Mouse (Mus musculus) liver, adult 2 months (tissue): ENCODE data around the gene Nutf2. TPM values are rescaled to one million over a fixed set of nuclear protein-coding genes. Genes with fewer than 3 reads are reported as not detected.

Source experiments
- DNase-seq: peaks from one replicate; pipeline ENCODE4 v3.0.0-alpha.2; 2011; ENCODE audit warnings: low read depth, low spot score; ENCODE audit errors: extremely low read depth
- H3K27ac ChIP-seq: fragments of 200-500 bp; replicated peaks from 2 replicates; pipeline ENCODE4 v1.5.1; 2012; ENCODE audit warnings: low read depth, mild to moderate bottlenecking, control low read depth, inconsistent platforms, low read length; ENCODE audit not compliant: insufficient read depth
- H3K27me3 ChIP-seq: fragments of 200-500 bp; 2 replicates; pipeline ENCODE4 v1.6.1; 2012; ENCODE audit warnings: mild to moderate bottlenecking, moderate library complexity, low read length, inconsistent platforms; ENCODE audit not compliant: control insufficient read depth, insufficient read depth
- H3K36me3 ChIP-seq: fragments of 200-500 bp; 2 replicates; pipeline ENCODE4 v1.6.1; 2012; ENCODE audit warnings: low read length, inconsistent platforms; ENCODE audit not compliant: control insufficient read depth, insufficient read depth
- H3K4me1 ChIP-seq: fragments of 200-500 bp; 2 replicates; pipeline ENCODE4 v1.6.1; 2011; ENCODE audit warnings: low read length; ENCODE audit not compliant: control insufficient read depth, insufficient read depth
- H3K4me3 ChIP-seq: fragments of 200-500 bp; 2 replicates; pipeline ENCODE4 v1.5.1; 2011; ENCODE audit warnings: low read depth, mild to moderate bottlenecking, control low read depth, low read length, moderate library complexity; ENCODE audit not compliant: insufficient read depth
- H3K79me2 ChIP-seq: fragments of 200-500 bp; 2 replicates; pipeline ENCODE4 v1.6.1; 2012; ENCODE audit warnings: inconsistent platforms, mild to moderate bottlenecking, low read length, moderate library complexity; ENCODE audit not compliant: control insufficient read depth, insufficient read depth
- H3K9ac ChIP-seq: fragments of 200-500 bp; 2 replicates; pipeline ENCODE4 v1.6.1; 2012; ENCODE audit warnings: low read depth, mild to moderate bottlenecking, control low read depth, inconsistent platforms, low read length
- CTCF ChIP-seq: fragments of 200-500 bp; IDR thresholded peaks from 2 replicates; pipeline ENCODE4 v1.5.1; 2011; ENCODE audit warnings: low read depth, low read length, control low read depth
- POLR2A ChIP-seq: fragments of 200-500 bp; IDR thresholded peaks from 2 replicates; pipeline ENCODE4 v1.6.1; 2011; ENCODE audit warnings: low read length, control low read depth; ENCODE audit not compliant: insufficient read depth; ENCODE audit errors: extremely low read depth
- WGBS: fragments of 180-500 bp; shearing (Covaris S2); methylation state at CpG from one replicate; pipeline ENCODE4 v1.1.7; 2018; 5-methylcytosine and 5-hydroxymethylcytosine counted together
- polyA plus RNA-seq: library from polyadenylated mRNA; depleted of rRNA; stranded (reverse); fragments of >200 nt; gene quantifications from 2 replicates; pipeline ENCODE4 v1.2.3, GENCODE M21; 2012; rRNA removed
- total RNA-seq: library from RNA; depleted of rRNA; stranded (reverse); fragments of >200 nt; gene quantifications from 2 replicates; pipeline ENCODE4 v1.2.3, GENCODE M21; 2014; rRNA removed

The Nutf2 gene
- total RNA-seq (21.6 and 28.1 TPM in 2 replicates), polyA plus RNA-seq (23.9 and 29.3 TPM in 2 replicates)

DNA sequence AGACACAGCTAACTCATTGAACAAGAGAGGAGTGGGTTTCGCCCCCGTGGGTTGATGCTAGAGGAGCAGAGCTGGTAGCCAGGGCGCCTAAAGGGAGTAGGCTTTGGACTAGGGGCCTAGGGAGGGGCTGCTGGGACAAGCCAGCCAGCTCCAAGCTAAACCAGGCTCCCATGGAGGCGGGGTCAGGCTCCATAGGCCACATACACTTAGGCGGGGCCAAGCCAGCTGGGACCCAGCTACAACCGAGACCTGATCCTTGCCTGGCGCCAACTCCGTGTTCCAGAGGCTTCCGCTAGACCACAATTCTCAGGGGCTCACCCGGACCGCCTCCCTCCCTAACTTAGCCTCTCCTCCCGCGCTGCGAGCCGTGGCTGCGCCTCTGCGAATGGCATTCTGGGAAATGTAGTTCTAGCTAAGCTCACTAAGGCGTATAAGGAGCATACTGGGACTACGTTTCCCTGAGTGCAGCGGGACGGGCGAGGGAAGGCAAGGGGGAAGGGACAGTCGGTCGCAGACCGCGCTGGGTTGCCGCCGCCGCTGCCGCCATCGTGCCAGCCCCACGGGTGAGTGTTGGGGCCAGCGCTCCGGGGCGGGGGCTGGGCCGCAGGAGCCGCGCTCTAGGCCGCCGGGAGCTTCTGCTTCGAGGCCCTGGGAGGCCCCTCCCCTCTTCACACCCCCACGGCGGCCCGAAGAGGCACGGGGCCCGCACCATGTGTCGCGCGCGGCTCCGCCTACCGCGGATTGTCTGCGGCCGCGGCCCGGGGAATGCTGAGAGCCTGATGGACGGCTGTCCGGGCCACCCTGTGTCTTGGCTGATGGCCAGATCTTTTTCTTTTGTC, at the start of gene Nutf2:
Gene Nutf2 (plus strand): TSS at position 438 of the 839 bp plus-strand sequence.
- peak; percentile 97 for DNase-seq
- Histone ChIP-seq H3K27me3 (no peaks in the 10 kb centered on the region), H3K4me3 (peak within 1 kb of the TSS; percentile 76), H3K79me2 (peaks cover 35% of the 10 kb centered on the region), H3K9ac (peak within 1 kb of the TSS; percentile 79), H3K27ac (peak within 1 kb of the TSS; percentile 75), H3K36me3 (no peaks in the 10 kb centered on the region), H3K4me1 (peaks cover 20% of the 10 kb centered on the region)
- TF ChIP-seq POLR2A (peak; percentile 37; the same call in 1 of the 2 replicates), CTCF (no peak)
- under 1% methylated on average over 59 of the region's 59 CpGs for WGBS

DNA sequence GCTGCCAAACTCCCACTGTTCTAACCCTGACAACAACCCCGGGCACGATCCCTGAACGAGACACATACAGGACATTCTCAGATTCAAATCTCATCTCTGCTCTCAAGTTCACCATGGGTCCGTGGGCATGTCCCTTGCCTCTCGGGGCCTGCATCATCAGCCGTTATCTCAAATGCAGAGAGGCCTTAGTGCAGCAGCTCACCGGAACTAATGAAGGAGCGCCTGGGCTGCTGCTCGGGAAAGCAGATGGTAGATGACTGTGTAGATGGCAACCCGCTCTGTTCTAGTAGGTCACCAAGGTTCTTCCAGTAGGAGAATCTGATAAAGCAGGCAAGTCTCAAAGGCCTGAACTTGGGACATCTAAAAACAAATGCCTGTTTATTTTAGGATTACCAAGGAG, 49.3 kb upstream of the Nutf2 start:
- TF ChIP-seq CTCF (no peak), POLR2A (no peak)
- Histone ChIP-seq H3K9ac (no peak overlapping the region), H3K27ac (peak overlapping the region; percentile 71), H3K79me2 (peaks cover 44% of the 10 kb centered on the region; the same call in 1 of the 2 replicates), H3K4me1 (peaks cover 54% of the 10 kb centered on the region), H3K4me3 (no peak overlapping the region), H3K36me3 (peaks cover 9% of the 10 kb centered on the region), H3K27me3 (no peaks in the 10 kb centered on the region)
- 76% methylated on average over 10 of the region's 10 CpGs for WGBS
- DNase-seq, result no peak

DNA sequence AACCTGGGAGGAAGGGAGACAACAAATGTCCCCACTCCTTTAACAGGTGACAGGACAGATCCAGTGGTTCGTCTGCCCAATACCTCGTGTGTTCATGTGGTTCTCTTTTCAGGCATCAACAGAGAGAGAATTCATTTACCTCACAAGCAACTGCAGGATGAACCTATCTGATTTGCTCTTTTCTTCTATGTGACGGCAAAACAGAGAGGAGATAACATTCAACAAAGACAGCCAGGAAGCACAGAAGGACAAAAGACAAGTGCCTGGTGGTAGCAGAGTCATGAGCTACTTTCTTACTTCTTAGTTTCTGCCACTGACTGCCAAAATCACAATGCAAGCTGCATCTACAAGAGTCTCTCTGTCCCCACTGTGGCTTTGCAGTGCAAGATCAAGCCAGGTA, 48.8 kb upstream of the Nutf2 start:
- TF ChIP-seq POLR2A (no peak), CTCF (no peak)
- H3K4me3 ChIP-seq, result no peak overlapping the region
- H3K4me1 ChIP-seq, result peaks cover 52% of the 10 kb centered on the region
- DNase-seq, result no peak
- peaks cover 9% of the 10 kb centered on the region for H3K36me3 ChIP-seq
- WGBS, result 52% methylated on average over 3 of the region's 3 CpGs
- H3K27ac ChIP-seq, result peak overlapping the region; percentile 71
- H3K9ac ChIP-seq, result peak overlapping the region; percentile 55
- no peaks in the 10 kb centered on the region for H3K27me3 ChIP-seq
- peaks cover 42% of the 10 kb centered on the region; the same call in 1 of the 2 replicates for H3K79me2 ChIP-seq

DNA sequence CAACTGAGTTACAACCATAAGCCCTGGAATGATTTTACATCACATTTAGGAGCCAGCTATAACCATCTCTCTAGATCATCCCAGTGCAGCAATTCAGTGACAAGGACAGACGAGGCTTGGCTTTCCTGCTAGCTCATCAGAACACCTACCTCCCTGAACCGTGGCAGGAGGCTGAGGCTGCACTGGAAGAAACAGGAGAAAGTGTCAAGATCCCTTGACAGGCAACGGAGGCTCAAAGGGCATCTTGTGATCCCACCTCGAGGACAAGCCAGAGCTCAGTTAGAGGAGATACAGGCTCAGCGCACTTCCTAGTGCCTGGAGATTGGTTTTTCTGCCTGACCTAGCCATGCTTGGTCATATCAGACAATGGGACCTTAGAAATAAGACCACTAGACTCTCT, 47.9 kb upstream of the Nutf2 start:
- Histone ChIP-seq H3K4me1 (peaks cover 47% of the 10 kb centered on the region), H3K27ac (peak overlapping the region; percentile 94), H3K36me3 (peaks cover 9% of the 10 kb centered on the region), H3K4me3 (no peak overlapping the region), H3K9ac (no peak overlapping the region), H3K27me3 (no peaks in the 10 kb centered on the region), H3K79me2 (peaks cover 40% of the 10 kb centered on the region; the same call in 1 of the 2 replicates)
- TF ChIP-seq POLR2A (no peak), CTCF (no peak)
- 73% methylated on average over 5 of the region's 5 CpGs for WGBS
- no peak for DNase-seq

DNA sequence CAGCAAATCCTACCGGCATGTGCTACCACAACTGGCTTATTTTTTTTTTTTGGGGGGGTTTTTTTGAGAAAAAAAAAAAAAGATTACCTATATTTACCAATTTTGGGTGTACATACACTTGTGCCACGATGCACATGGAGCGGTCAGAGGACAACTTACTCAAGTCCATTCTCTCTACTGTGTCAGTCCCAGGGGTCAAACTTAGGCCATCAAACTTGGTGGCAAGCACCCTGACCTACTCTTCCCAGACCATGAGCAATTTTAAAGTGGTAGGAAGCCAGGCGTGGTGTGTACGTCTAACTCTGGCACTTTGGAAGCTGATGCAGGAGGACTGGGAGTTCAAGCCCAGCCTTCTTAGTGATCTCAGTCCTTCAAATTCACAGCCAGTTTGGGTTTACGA, 47.1 kb upstream of the Nutf2 start:
- peak overlapping the region; percentile 45 for H3K9ac ChIP-seq
- H3K79me2 ChIP-seq, result peaks cover 39% of the 10 kb centered on the region
- no peaks in the 10 kb centered on the region for H3K27me3 ChIP-seq
- H3K4me3 ChIP-seq, result no peak overlapping the region
- no peak for TF ChIP-seq POLR2A
- no peak for TF ChIP-seq CTCF
- H3K4me1 ChIP-seq, result peaks cover 42% of the 10 kb centered on the region
- 34% methylated on average over 6 of the region's 6 CpGs for WGBS
- H3K36me3 ChIP-seq, result peaks cover 12% of the 10 kb centered on the region
- DNase-seq, result peak; percentile 96
- H3K27ac ChIP-seq, result peak overlapping the region; percentile 94

DNA sequence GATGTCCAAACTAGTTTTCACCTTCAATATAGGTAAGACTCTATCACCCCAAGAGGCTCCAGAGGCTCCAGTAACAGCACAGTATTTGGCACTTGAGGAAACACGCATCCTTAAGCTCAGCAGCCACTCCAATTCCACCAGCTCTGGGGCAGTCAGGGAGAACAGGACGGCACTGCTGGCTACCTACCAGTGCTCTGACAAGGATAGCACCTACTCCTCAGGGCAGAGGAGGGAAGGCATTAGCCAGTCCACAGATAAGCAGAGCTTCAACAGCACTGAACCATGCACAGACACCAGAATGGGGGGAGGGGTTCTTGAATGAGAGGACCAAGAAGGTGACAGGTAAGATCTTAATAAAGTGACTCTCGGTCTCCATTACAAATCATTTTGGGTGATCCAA, 40.7 kb upstream of the Nutf2 start:
- H3K4me1 ChIP-seq, result peaks cover 32% of the 10 kb centered on the region
- no peak overlapping the region for H3K4me3 ChIP-seq
- DNase-seq, result no peak
- peaks cover 57% of the 10 kb centered on the region for H3K79me2 ChIP-seq
- H3K9ac ChIP-seq, result no peak overlapping the region
- WGBS, result 82% methylated on average over 3 of the region's 3 CpGs
- H3K27me3 ChIP-seq, result no peaks in the 10 kb centered on the region
- H3K27ac ChIP-seq, result no peak overlapping the region; the same call in 1 of the 2 replicates
- no peak for TF ChIP-seq CTCF
- TF ChIP-seq POLR2A, result no peak
- peaks cover 31% of the 10 kb centered on the region for H3K36me3 ChIP-seq
